Mouse (Mus musculus): ENCODE data around the gene Mcrs1. TPM values are rescaled to one million over a fixed set of nuclear protein-coding genes. Genes with fewer than 3 reads are reported as not detected.

Gene Mcrs1
- polyA plus RNA-seq, 1 experiment from 2014 or later = 131 TPM

DNA sequence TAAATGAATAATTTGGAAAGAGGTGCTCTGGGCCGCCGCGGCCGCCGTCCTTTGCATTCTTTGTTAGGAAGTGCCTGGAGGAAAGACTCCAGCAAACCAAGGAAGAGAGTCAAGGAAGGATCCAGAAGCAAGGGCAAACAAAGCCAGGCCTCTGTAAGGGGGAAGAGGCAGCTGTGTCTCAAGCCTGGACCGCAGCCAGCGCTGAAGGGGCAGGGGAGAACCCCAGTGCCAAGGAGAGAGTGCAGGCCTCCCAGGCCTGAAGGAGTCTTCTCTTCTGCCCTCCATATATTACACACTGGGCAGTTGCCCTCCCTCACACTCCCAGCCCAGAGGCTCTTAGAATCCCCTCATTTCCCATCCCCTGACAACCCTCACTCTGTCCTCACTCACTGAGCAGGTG, 26.5 kb upstream of the Mcrs1 start:
- Histone ChIP-seq H3K27me3 (ENCODE audit: control insufficient read depth, insufficient read depth, low read depth, low read length) (no peaks in the 10 kb centered on the region), H3K4me2 (ENCODE audit: low read depth, low read length) (no peak overlapping the region), H3K4me3 (ENCODE audit: low read length) (no peak overlapping the region), H3K36me3 (ENCODE audit: control insufficient read depth, insufficient read depth, low read length) (no peaks in the 10 kb centered on the region), H3K9ac (ENCODE audit: low read length) (no peak overlapping the region), H3K4me1 (replicated peaks; ENCODE audit: control insufficient read depth, insufficient read depth, low read length) (no peaks in the 10 kb centered on the region; the same call in 1 of the 2 replicates), H3K27ac (ENCODE audit: low read length) (no peak overlapping the region), H3K9me3 (ENCODE audit: control insufficient read depth, low read length) (no peaks in the 10 kb centered on the region)
- no peak for ATAC-seq (ENCODE audit: low read depth)
- 60% methylated on average over 7 of the region's 7 CpGs for WGBS

GRCm38 (mm10) chr15:99276095-99276494, 24.3 kb upstream of the Mcrs1 start:
- H3K36me3 ChIP-seq (ENCODE audit: control insufficient read depth, insufficient read depth, low read length) = no peaks in the 10 kb centered on the region

GRCm38 (mm10) chr15:99265679-99266078, 13.9 kb upstream of the Mcrs1 start:
- no peaks in the 10 kb centered on the region for H3K9me3 ChIP-seq (ENCODE audit: control insufficient read depth, low read length)
- 10% methylated on average over 4 of the region's 4 CpGs for WGBS

More at GRCm38 (mm10) chr15:99276095-99276494, 24.3 kb upstream of the Mcrs1 start:
- Histone ChIP-seq H3K27ac (ENCODE audit: low read length) (no peak overlapping the region), H3K4me3 (ENCODE audit: low read length) (no peak overlapping the region), H3K9ac (ENCODE audit: low read length) (no peak overlapping the region), H3K9me3 (ENCODE audit: control insufficient read depth, low read length) (no peaks in the 10 kb centered on the region), H3K4me2 (ENCODE audit: low read depth, low read length) (no peak overlapping the region), H3K27me3 (ENCODE audit: control insufficient read depth, insufficient read depth, low read depth, low read length) (no peaks in the 10 kb centered on the region), H3K4me1 (replicated peaks; ENCODE audit: control insufficient read depth, insufficient read depth, low read length) (no peaks in the 10 kb centered on the region; the same call in 1 of the 2 replicates)
- WGBS = 77% methylated on average over 8 of the region's 8 CpGs
- ATAC-seq (ENCODE audit: low read depth) = no peak

DNA sequence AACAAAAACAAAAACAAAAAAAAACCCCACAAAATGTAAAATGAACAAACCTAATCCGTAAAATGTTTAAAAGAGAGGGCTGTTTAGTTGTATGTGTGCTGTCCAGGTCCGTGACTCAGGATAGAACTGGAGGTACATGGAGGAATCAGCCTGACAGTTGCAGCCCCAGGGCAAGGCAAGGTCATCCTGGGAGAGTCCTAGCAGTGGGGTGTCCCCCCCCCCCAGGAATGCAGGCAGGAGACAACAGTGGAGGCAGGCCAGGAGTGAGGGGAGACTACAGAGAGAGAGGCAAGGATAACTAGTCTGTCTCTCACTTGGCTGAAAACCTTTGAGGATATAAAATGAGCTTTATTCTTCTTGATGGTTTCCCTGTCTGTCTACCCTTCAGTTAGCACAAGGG, 12.6 kb upstream of the Mcrs1 start:
- WGBS = 70% methylated on average over 2 of the region's 2 CpGs
- Histone ChIP-seq H3K27me3 (ENCODE audit: control insufficient read depth, insufficient read depth, low read depth, low read length) (no peaks in the 10 kb centered on the region), H3K4me2 (ENCODE audit: low read depth, low read length) (no peak overlapping the region), H3K27ac (ENCODE audit: low read length) (no peak overlapping the region), H3K9ac (ENCODE audit: low read length) (no peak overlapping the region), H3K36me3 (ENCODE audit: control insufficient read depth, insufficient read depth, low read length) (no peaks in the 10 kb centered on the region), H3K4me1 (replicated peaks; ENCODE audit: control insufficient read depth, insufficient read depth, low read length) (peaks cover 6% of the 10 kb centered on the region; the same call in 1 of the 2 replicates), H3K4me3 (ENCODE audit: low read length) (no peak overlapping the region), H3K9me3 (ENCODE audit: control insufficient read depth, low read length) (no peaks in the 10 kb centered on the region)
- ATAC-seq (ENCODE audit: low read depth) = no peak

More at GRCm38 (mm10) chr15:99265679-99266078, 13.9 kb upstream of the Mcrs1 start:
- Histone ChIP-seq H3K4me2 (ENCODE audit: low read depth, low read length) (no peak overlapping the region), H3K27ac (ENCODE audit: low read length) (no peak overlapping the region), H3K27me3 (ENCODE audit: control insufficient read depth, insufficient read depth, low read depth, low read length) (no peaks in the 10 kb centered on the region), H3K4me3 (ENCODE audit: low read length) (no peak overlapping the region), H3K9ac (ENCODE audit: low read length) (no peak overlapping the region), H3K36me3 (ENCODE audit: control insufficient read depth, insufficient read depth, low read length) (no peaks in the 10 kb centered on the region), H3K4me1 (replicated peaks; ENCODE audit: control insufficient read depth, insufficient read depth, low read length) (no peaks in the 10 kb centered on the region)
- ATAC-seq (ENCODE audit: low read depth) = peak; percentile 78

DNA sequence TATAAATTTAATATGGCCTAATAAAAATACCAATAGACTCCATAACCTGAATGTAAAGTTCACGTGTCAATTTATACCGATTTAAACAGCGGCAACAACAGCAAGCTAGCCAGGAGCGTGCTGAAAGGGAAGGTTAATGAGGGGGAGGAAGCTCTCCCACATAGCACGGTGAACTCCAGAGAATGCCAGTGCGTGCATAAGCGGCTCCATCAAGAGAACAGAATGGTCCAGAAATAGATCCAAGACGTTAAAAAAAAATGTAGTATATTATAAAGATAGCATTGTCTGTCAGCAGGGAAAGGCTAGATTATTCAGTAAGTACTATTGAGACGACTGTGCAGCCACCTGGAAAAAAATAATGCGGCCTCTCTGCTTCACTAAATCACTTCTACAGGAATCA, 10.9 kb upstream of the Mcrs1 start:
- Histone ChIP-seq H3K36me3 (ENCODE audit: control insufficient read depth, insufficient read depth, low read length) (no peaks in the 10 kb centered on the region), H3K4me1 (replicated peaks; ENCODE audit: control insufficient read depth, insufficient read depth, low read length) (peaks cover 8% of the 10 kb centered on the region; the same call in 1 of the 2 replicates), H3K9me3 (ENCODE audit: control insufficient read depth, low read length) (no peaks in the 10 kb centered on the region), H3K27ac (ENCODE audit: low read length) (no peak overlapping the region), H3K4me3 (ENCODE audit: low read length) (no peak overlapping the region), H3K9ac (ENCODE audit: low read length) (no peak overlapping the region), H3K4me2 (ENCODE audit: low read depth, low read length) (no peak overlapping the region), H3K27me3 (ENCODE audit: control insufficient read depth, insufficient read depth, low read depth, low read length) (no peaks in the 10 kb centered on the region)
- ATAC-seq (ENCODE audit: low read depth) = no peak
- WGBS = 55% methylated on average over 10 of the region's 10 CpGs

- no peaks in the 10 kb centered on the region for H3K27me3 ChIP-seq (ENCODE audit: control insufficient read depth, insufficient read depth, low read depth, low read length)
- H3K4me1 ChIP-seq (replicated peaks; ENCODE audit: control insufficient read depth, insufficient read depth, low read length) = peaks cover 8% of the 10 kb centered on the region; the same call in 1 of the 2 replicates
- no peaks in the 10 kb centered on the region for H3K9me3 ChIP-seq (ENCODE audit: control insufficient read depth, low read length)
- H3K4me2 ChIP-seq (ENCODE audit: low read depth, low read length) = peak overlapping the region; percentile 59
- peak overlapping the region; percentile 40; the same call in 1 of the 2 replicates for H3K9ac ChIP-seq (ENCODE audit: low read length)
- peak overlapping the region; percentile 88 for H3K27ac ChIP-seq (ENCODE audit: low read length)
- WGBS = under 1% methylated on average over 9 of the region's 10 CpGs
- ATAC-seq (ENCODE audit: low read depth) = peak; percentile 90
- H3K4me3 ChIP-seq (ENCODE audit: low read length) = peak overlapping the region; percentile 30
- no peaks in the 10 kb centered on the region for H3K36me3 ChIP-seq (ENCODE audit: control insufficient read depth, insufficient read depth, low read length)
These were observed 8.0 kb upstream of the Mcrs1 start for GRCm38 (mm10) chr15:99259730-99260252.

GRCm38 (mm10) chr15:99259167-99259729, 7.5 kb upstream of the Mcrs1 start:
- 44% methylated on average over 8 of the region's 8 CpGs for WGBS
- H3K27ac ChIP-seq (ENCODE audit: low read length) = peak overlapping the region; percentile 88
- ATAC-seq (ENCODE audit: low read depth) = peak; percentile 93

DNA sequence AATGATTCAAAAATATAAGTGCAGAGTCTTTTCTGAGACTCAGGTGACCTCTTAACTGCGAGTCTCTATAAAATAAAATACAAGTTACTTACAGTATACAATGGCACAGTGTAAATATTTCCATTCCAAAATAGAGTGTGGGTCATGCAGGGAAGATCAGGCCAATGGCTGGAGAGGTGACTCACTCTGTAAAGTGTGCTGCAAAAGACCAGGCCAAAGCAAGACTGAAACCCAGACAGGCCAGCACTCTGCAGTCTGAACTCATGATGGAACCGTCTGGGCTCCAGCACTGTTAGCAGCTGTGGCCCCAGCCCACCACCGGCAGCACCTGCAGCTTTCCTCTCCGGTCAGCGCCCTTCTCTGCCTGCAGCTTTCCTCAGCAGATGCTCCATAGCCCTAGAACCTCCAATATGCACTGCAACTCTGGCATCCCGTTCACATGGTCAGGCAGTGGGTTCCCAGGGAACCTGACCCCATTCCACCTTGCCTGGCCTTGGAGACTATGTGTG, 3.5 kb upstream of the Mcrs1 start:
- H3K9ac ChIP-seq (ENCODE audit: low read length) = no peak overlapping the region
- WGBS = 80% methylated on average over 6 of the region's 6 CpGs
- no peak for ATAC-seq (ENCODE audit: low read depth)
- H3K4me1 ChIP-seq (replicated peaks; ENCODE audit: control insufficient read depth, insufficient read depth, low read length) = peaks cover 12% of the 10 kb centered on the region; the same call in 1 of the 2 replicates
- no peak overlapping the region for H3K4me2 ChIP-seq (ENCODE audit: low read depth, low read length)
- no peaks in the 10 kb centered on the region for H3K36me3 ChIP-seq (ENCODE audit: control insufficient read depth, insufficient read depth, low read length)
- H3K4me3 ChIP-seq (ENCODE audit: low read length) = no peak overlapping the region
- no peaks in the 10 kb centered on the region for H3K27me3 ChIP-seq (ENCODE audit: control insufficient read depth, insufficient read depth, low read depth, low read length)
- no peak overlapping the region for H3K27ac ChIP-seq (ENCODE audit: low read length)
- H3K9me3 ChIP-seq (ENCODE audit: control insufficient read depth, low read length) = no peaks in the 10 kb centered on the region

More at GRCm38 (mm10) chr15:99259167-99259729, 7.5 kb upstream of the Mcrs1 start:
- peak overlapping the region; percentile 40; the same call in 1 of the 2 replicates for H3K9ac ChIP-seq (ENCODE audit: low read length)
- no peaks in the 10 kb centered on the region for H3K27me3 ChIP-seq (ENCODE audit: control insufficient read depth, insufficient read depth, low read depth, low read length)
- H3K4me3 ChIP-seq (ENCODE audit: low read length) = peak overlapping the region; percentile 30
- no peaks in the 10 kb centered on the region for H3K36me3 ChIP-seq (ENCODE audit: control insufficient read depth, insufficient read depth, low read length)
- no peaks in the 10 kb centered on the region for H3K9me3 ChIP-seq (ENCODE audit: control insufficient read depth, low read length)
- peak overlapping the region; percentile 59 for H3K4me2 ChIP-seq (ENCODE audit: low read depth, low read length)
- H3K4me1 ChIP-seq (replicated peaks; ENCODE audit: control insufficient read depth, insufficient read depth, low read length) = peaks cover 8% of the 10 kb centered on the region; the same call in 1 of the 2 replicates

- 85% methylated on average over 2 of the region's 2 CpGs for WGBS
- no peaks in the 10 kb centered on the region for H3K9me3 ChIP-seq (ENCODE audit: control insufficient read depth, low read length)
- peaks cover 9% of the 10 kb centered on the region; the same call in 1 of the 2 replicates for H3K4me1 ChIP-seq (replicated peaks; ENCODE audit: control insufficient read depth, insufficient read depth, low read length)
- H3K9ac ChIP-seq (ENCODE audit: low read length) = no peak overlapping the region
- H3K36me3 ChIP-seq (ENCODE audit: control insufficient read depth, insufficient read depth, low read length) = no peaks in the 10 kb centered on the region
- no peak for ATAC-seq (ENCODE audit: low read depth)
- H3K27me3 ChIP-seq (ENCODE audit: control insufficient read depth, insufficient read depth, low read depth, low read length) = no peaks in the 10 kb centered on the region
- no peak overlapping the region for H3K27ac ChIP-seq (ENCODE audit: low read length)
- H3K4me3 ChIP-seq (ENCODE audit: low read length) = no peak overlapping the region
- H3K4me2 ChIP-seq (ENCODE audit: low read depth, low read length) = no peak overlapping the region
These were observed 2.8 kb upstream of the Mcrs1 start for GRCm38 (mm10) chr15:99254477-99255005.

Data from lung, embryonic 16.5 days (tissue).